33 mouse cellular contexts compared by ENCODE assay signal in genomic region chr7:93117561-93117960, GRCm38 (mm10). TPM values are rescaled to one million over a fixed set of nuclear protein-coding genes. Genes with fewer than 3 reads are reported as not detected.
DNase-seq lines count a peak whose midpoint lies in the region; ATAC-seq and TF ChIP-seq lines count a peak whose summit lies in the region.
"Had no signal": no experiment of that assay in that cellular context is flagged by ENCODE, and none has a peak within 500 bp of the region (broad histone marks: within the 10 kb centered on the region; RNA-seq: fewer than 3 reads in every experiment).

No protein-coding gene starts in this region.

- no peaks in the 10 kb centered on the region for H3K4me1 ChIP-seq in forebrain, postnatal 0 days (ENCODE audit: insufficient read depth)
- no peaks in the 10 kb centered on the region for H3K4me1 ChIP-seq in forebrain, embryonic 16.5 days (replicated peaks; ENCODE audit: control insufficient read depth, insufficient read depth, low read length)
- no peaks in the 10 kb centered on the region for H3K4me1 ChIP-seq in stomach, postnatal 0 days (replicated peaks; ENCODE audit: control insufficient read depth, insufficient read depth)
- H3K4me1 ChIP-seq: embryonic facial prominence, embryonic 12.5 days; heart, embryonic 10.5 days; heart, embryonic 15.5 days; hindbrain, embryonic 15.5 days; kidney, embryonic 15.5 days; limb, embryonic 10.5 days; limb, embryonic 15.5 days; liver, embryonic 13.5 days; neural tube, embryonic 15.5 days had no signal

- no peak overlapping the region for H3K4me2 ChIP-seq in forebrain, postnatal 0 days (ENCODE audit: low read depth)
- H3K4me2 ChIP-seq in forebrain, embryonic 16.5 days (ENCODE audit: low read length) = no peak overlapping the region
- H3K4me2 ChIP-seq in stomach, postnatal 0 days (replicated peaks; ENCODE audit: low read depth) = no peak overlapping the region
- H3K4me2 ChIP-seq: embryonic facial prominence, embryonic 12.5 days; heart, embryonic 15.5 days; hindbrain, embryonic 15.5 days; kidney, embryonic 15.5 days; limb, embryonic 15.5 days; liver, embryonic 13.5 days; neural tube, embryonic 15.5 days had no signal

- intact Hi-C loops in left cerebral cortex, adult 2 months (cut with DNase I) = no loop called here
- intact Hi-C loops in left cerebral cortex, postnatal 4 days (cut with DNase I) = no loop called here

- no peak overlapping the region for H3K27ac ChIP-seq in forebrain, postnatal 0 days (ENCODE audit: low read depth, low read length)
- no peak overlapping the region for H3K27ac ChIP-seq in forebrain, embryonic 16.5 days (ENCODE audit: low read length)
- no peak overlapping the region for H3K27ac ChIP-seq in left cerebral cortex, adult 2 months
- no peak overlapping the region for H3K27ac ChIP-seq in stomach, postnatal 0 days (replicated peaks)
- H3K27ac ChIP-seq: embryonic facial prominence, embryonic 12.5 days; heart, embryonic 10.5 days; heart, embryonic 15.5 days; hindbrain, embryonic 15.5 days; kidney, embryonic 15.5 days; limb, embryonic 10.5 days; limb, embryonic 15.5 days; liver, embryonic 13.5 days; macrophage; neural tube, embryonic 15.5 days had no signal

- no peaks in the 10 kb centered on the region for H3K36me3 ChIP-seq in forebrain, postnatal 0 days (ENCODE audit: insufficient read depth)
- H3K36me3 ChIP-seq in forebrain, embryonic 16.5 days (ENCODE audit: control insufficient read depth, insufficient read depth) = no peaks in the 10 kb centered on the region
- no peaks in the 10 kb centered on the region for H3K36me3 ChIP-seq in stomach, postnatal 0 days (ENCODE audit: control insufficient read depth, insufficient read depth, low read length)
- H3K36me3 ChIP-seq: embryonic facial prominence, embryonic 12.5 days; heart, embryonic 10.5 days; heart, embryonic 15.5 days; hindbrain, embryonic 15.5 days; kidney, embryonic 15.5 days; limb, embryonic 10.5 days; limb, embryonic 15.5 days; liver, embryonic 13.5 days; neural tube, embryonic 15.5 days had no signal

- peak; percentile 47 for TF ChIP-seq CTCF in forebrain, postnatal 0 days (IDR thresholded peaks at IDR 0.05; ENCODE audit: low read depth)
- peak; percentile 31 for TF ChIP-seq CTCF in left cerebral cortex, adult 2 months (IDR thresholded peaks at IDR 0.05)
- peak; percentile 24 for TF ChIP-seq CTCF in stomach, postnatal 0 days (IDR thresholded peaks at IDR 0.05; ENCODE audit: low read depth)

- peak; percentile 43; the same call in 1 of the 2 replicates for ATAC-seq in forebrain, postnatal 0 days
- no peak for ATAC-seq in forebrain, embryonic 16.5 days
- ATAC-seq in stomach, postnatal 0 days (ENCODE audit: low FRiP score, low TSS enrichment) = no peak
- ATAC-seq: CD4-positive, CD25-positive, alpha-beta regulatory T cell, adult 4 months; lung, postnatal 0 days had no signal

- DNase-seq in forebrain, postnatal 0 days = peak; percentile 41
- no peak for DNase-seq in left cerebral cortex, adult 2 months (ENCODE audit: extremely low spot score in 1 of 2, low spot score in 2 of 2)
- DNase-seq in left cerebral cortex, postnatal 4 days = no peak
- DNase-seq in 416B (ENCODE audit: low read depth) = peak; percentile 9
- no peak for DNase-seq in stomach, postnatal 0 days (ENCODE audit: low spot score)
- DNase-seq in T-cell, adult 2 months (ENCODE audit: low spot score) = no peak
- DNase-seq: adrenal gland, adult 8-10 months; cerebellum, adult 8-10 months; cerebellum, postnatal 36 days; embryo, embryonic 11 days; gastrocnemius, postnatal 14 days; heart, postnatal 36 days; kidney, adult 18-20 months; kidney, postnatal 25 days; liver, embryonic 13.5 days; lung, adult 18-20 months; retina, postnatal 1 day; right cerebral cortex, postnatal 14 days; thymus, adult 18-20 months; thymus, postnatal 25 days had no signal

- no peaks in the 10 kb centered on the region for H3K9me3 ChIP-seq in forebrain, postnatal 0 days (ENCODE audit: low read length)
- no peaks in the 10 kb centered on the region for H3K9me3 ChIP-seq in forebrain, embryonic 16.5 days (ENCODE audit: control insufficient read depth, low read length)
- no peaks in the 10 kb centered on the region for H3K9me3 ChIP-seq in stomach, postnatal 0 days (ENCODE audit: control insufficient read depth, low read length)
- H3K9me3 ChIP-seq: embryonic facial prominence, embryonic 12.5 days; heart, embryonic 10.5 days; heart, embryonic 15.5 days; hindbrain, embryonic 15.5 days; kidney, embryonic 15.5 days; limb, embryonic 10.5 days; limb, embryonic 15.5 days; liver, embryonic 13.5 days; neural tube, embryonic 15.5 days had no signal

- H3K9ac ChIP-seq in forebrain, postnatal 0 days = no peak overlapping the region
- no peak overlapping the region for H3K9ac ChIP-seq in forebrain, embryonic 16.5 days (replicated peaks; ENCODE audit: low read depth, low read length)
- H3K9ac ChIP-seq in stomach, postnatal 0 days (ENCODE audit: low read length) = no peak overlapping the region
- H3K9ac ChIP-seq: embryonic facial prominence, embryonic 12.5 days; heart, embryonic 15.5 days; hindbrain, embryonic 15.5 days; kidney, embryonic 15.5 days; limb, embryonic 15.5 days; liver, embryonic 13.5 days; neural tube, embryonic 15.5 days had no signal

- no peaks in the 10 kb centered on the region for H3K27me3 ChIP-seq in forebrain, postnatal 0 days (ENCODE audit: insufficient read depth, low read length)
- no peaks in the 10 kb centered on the region for H3K27me3 ChIP-seq in forebrain, embryonic 16.5 days (replicated peaks; ENCODE audit: control insufficient read depth, insufficient read depth, low read length)
- H3K27me3 ChIP-seq in stomach, postnatal 0 days (ENCODE audit: control insufficient read depth, insufficient read depth, low read length) = no peaks in the 10 kb centered on the region
- H3K27me3 ChIP-seq: embryonic facial prominence, embryonic 12.5 days; heart, embryonic 15.5 days; hindbrain, embryonic 15.5 days; kidney, embryonic 15.5 days; limb, embryonic 15.5 days; liver, embryonic 13.5 days; neural tube, embryonic 15.5 days had no signal

- 60% methylated on average over 1 of the region's 1 CpGs for WGBS in forebrain, postnatal 0 days
- WGBS in forebrain, embryonic 16.5 days = 61% methylated on average over 1 of the region's 1 CpGs
- 41% methylated on average over 1 of the region's 1 CpGs for WGBS in stomach, postnatal 0 days

- no peak overlapping the region for H3K4me3 ChIP-seq in forebrain, postnatal 0 days (ENCODE audit: low read depth, low read length)
- H3K4me3 ChIP-seq in forebrain, embryonic 16.5 days (replicated peaks; ENCODE audit: low read length) = no peak overlapping the region
- no peak overlapping the region for H3K4me3 ChIP-seq in left cerebral cortex, adult 2 months
- H3K4me3 ChIP-seq in stomach, postnatal 0 days (ENCODE audit: low read depth, low read length) = no peak overlapping the region
- H3K4me3 ChIP-seq: embryonic facial prominence, embryonic 12.5 days; heart, embryonic 10.5 days; heart, embryonic 15.5 days; hindbrain, embryonic 15.5 days; kidney, embryonic 15.5 days; limb, embryonic 10.5 days; limb, embryonic 15.5 days; liver, embryonic 13.5 days; neural tube, embryonic 15.5 days had no signal

- TF ChIP-seq EP300 in stomach, postnatal 0 days (optimal IDR thresholded peaks at IDR 0.05) = no peak

RNA-seq across cellular contexts. Expression of gene Fam181b, which starts 37.9 kb away (rescaled TPM):
- 40.0 and 42.6 TPM in 2 replicates for total RNA-seq in forebrain, postnatal 0 days (2014; rRNA removed)
- polyA plus RNA-seq in forebrain, postnatal 0 days (2015; fragmentation: Nextera tagmentation; extraction: Ambion mirVana) = 37.2 and 37.5 TPM in 2 replicates
- 23.6 and 27.0 TPM in 2 replicates for polyA plus RNA-seq in forebrain, embryonic 16.5 days (2015; fragmentation: Nextera tagmentation; extraction: Ambion mirVana)
- 10 to 100 TPM; 18.4 to 23.0 TPM for total RNA-seq in left cerebral cortex, adult 2 months (2021)
- total RNA-seq in left cerebral cortex, postnatal 4 days (2021) = 10 to 100 TPM; 20.2 to 20.5 TPM
- polyA plus RNA-seq in stomach, postnatal 0 days (2015; fragmentation: Nextera tagmentation; extraction: Ambion mirVana) = 2.7 and 3.0 TPM in 2 replicates
- total RNA-seq: granulocyte monocyte progenitor cell, adult 5-6 weeks had no signal
- polyA plus RNA-seq: CD4-positive, CD25-positive, alpha-beta regulatory T cell, adult 4 months; macrophage had no signal

Comparison
In these comparisons a context has a peak if more than half of its experiments do, and no peak if none do; other contexts are left out.
1. DNase-seq: peak in forebrain, postnatal 0 days (single experiment) and 416B (single experiment); none in left cerebral cortex, adult 2 months (0 of 2), left cerebral cortex, postnatal 4 days (single experiment), stomach, postnatal 0 days (single experiment) and T-cell, adult 2 months (single experiment).
2. Peak in every context shown above with its lines, with median percentiles within 50 percentile points of each other: CTCF ChIP-seq.